Mouse (Mus musculus) lung, adult 2 months (tissue): ENCODE measurements at regions not wholly inside any gene's neighbourhood (a gene's known extent, or its start where the extent isn't known, plus 50 kb on each side); places are given as distances from the start of the nearest gene placed in this dataset.

Experiments used
- DNase-seq: peaks from one replicate; pipeline ENCODE4 v3.0.0; 2022
- H3K4me1 ChIP-seq: fragments of 200-500 bp; 2 replicates; pipeline ENCODE4 v1.6.1; 2011; ENCODE audit warnings: low read length; ENCODE audit not compliant: control insufficient read depth, insufficient read depth
- H3K4me3 ChIP-seq: fragments of 200-500 bp; replicated peaks from 2 replicates; pipeline ENCODE3; 2011; ENCODE audit warnings: low read depth, mild to moderate bottlenecking, control low read depth, low read length; ENCODE audit errors: extremely low read depth
- CTCF ChIP-seq: fragments of 200-500 bp; IDR thresholded peaks from 2 replicates; pipeline ENCODE4 v1.5.1; 2011; ENCODE audit warnings: mild to moderate bottlenecking, low read length, control low read depth; ENCODE audit not compliant: insufficient read depth
- POLR2A ChIP-seq: fragments of 200-500 bp; IDR thresholded peaks from 2 replicates; pipeline ENCODE4 v1.6.1; 2011; ENCODE audit warnings: low read depth, mild to moderate bottlenecking, control low read depth, low read length, borderline replicate concordance; ENCODE audit errors: extremely low read depth
- WGBS: fragments of 180-500 bp; shearing (Covaris S2); methylation state at CpG from one replicate; pipeline ENCODE4 v1.1.7; 2018; 5-methylcytosine and 5-hydroxymethylcytosine counted together

DNA sequence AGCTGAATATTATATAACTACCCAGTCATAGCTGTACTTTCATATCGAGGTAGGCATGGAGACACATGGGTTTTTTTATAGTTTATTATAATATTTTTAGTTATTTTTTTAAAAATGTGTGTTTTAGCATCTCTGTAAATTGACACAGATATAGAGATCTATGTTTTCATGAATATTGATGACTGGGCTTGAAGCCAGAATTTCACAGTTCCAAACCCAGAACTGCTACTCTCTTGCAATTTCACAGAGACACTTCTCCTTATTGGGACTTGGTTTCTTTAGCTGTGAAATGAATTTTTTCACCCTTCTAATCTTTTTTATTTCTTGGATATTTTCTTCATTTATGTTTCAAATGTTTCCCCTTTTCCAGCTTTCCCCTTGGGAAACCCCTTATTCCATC, 481.0 kb upstream of the Fam98a start:
- H3K4me3 ChIP-seq, result no peak overlapping the region
- no peak for DNase-seq
- H3K4me1 ChIP-seq, result no peaks in the 10 kb centered on the region
- TF ChIP-seq POLR2A (no peak), CTCF (no peak)
- 57% methylated on average over 1 of the region's 1 CpGs for WGBS

DNA sequence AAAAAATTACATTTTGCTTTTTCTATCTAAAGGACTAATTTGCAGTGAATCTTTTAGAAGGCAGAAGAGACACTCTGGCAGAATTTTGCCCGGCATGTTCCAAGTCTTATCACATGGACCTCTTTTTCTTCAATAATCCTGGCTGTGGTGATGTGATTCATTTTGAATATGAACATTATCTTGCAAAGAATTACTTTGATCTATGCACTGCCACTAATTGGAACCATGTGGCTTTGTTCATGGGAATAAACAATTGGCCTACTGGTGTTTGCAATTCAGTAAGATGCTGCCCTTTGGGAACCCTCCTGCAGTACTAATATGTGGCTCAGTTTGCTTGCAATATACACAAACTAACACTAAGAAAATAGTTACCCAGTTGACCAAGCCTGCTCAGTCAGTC, 456.3 kb upstream of the Fam98a start:
- no peak for DNase-seq
- H3K4me3 ChIP-seq, result no peak overlapping the region
- 65% methylated on average over 1 of the region's 1 CpGs for WGBS
- no peak for TF ChIP-seq CTCF
- no peak for TF ChIP-seq POLR2A
- no peaks in the 10 kb centered on the region for H3K4me1 ChIP-seq

DNA sequence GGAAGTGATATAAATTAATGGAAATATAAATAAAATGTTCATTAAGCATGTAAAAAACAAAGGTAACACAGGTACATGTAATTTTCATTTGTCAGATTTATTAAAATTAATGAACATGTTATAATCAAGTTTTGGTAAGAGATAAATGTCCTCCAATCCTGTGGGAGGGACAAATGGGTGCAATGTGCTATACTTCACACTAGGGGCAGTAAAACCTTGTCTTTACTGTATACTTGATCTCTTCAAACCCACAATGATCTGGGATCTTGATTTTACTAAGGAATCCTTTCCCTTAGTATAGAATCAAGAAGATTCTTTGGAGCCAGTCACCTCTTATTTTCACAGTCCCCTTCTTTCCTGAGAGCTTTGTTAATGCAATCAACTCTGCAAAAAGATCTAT, 451.1 kb upstream of the Fam98a start:
- TF ChIP-seq CTCF (no peak), POLR2A (no peak)
- no peak for DNase-seq
- Histone ChIP-seq H3K4me3 (no peak overlapping the region), H3K4me1 (no peaks in the 10 kb centered on the region)

DNA sequence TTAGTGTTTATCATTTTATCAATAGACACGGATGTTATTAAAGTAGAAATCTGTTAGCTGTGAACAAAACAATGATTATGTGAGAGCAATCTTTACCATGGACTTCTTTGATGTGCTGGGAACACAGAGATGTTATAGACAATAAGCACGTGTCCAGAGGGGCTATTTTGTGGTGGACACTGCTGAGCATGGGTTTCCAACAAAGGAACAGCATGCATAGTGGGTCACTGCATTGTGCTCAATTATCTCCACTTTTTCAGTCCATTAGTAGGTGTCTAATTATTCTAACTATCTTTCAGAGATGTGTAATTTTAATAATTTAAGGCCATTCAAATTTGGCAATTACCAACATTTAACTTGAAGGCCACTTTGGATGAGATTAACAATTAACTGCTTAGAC, 409.6 kb upstream of the Fam98a start:
- no peak for DNase-seq
- TF ChIP-seq POLR2A, result no peak
- no peak for TF ChIP-seq CTCF
- WGBS, result 62% methylated on average over 2 of the region's 2 CpGs
- H3K4me3 ChIP-seq, result no peak overlapping the region
- H3K4me1 ChIP-seq, result no peaks in the 10 kb centered on the region

DNA sequence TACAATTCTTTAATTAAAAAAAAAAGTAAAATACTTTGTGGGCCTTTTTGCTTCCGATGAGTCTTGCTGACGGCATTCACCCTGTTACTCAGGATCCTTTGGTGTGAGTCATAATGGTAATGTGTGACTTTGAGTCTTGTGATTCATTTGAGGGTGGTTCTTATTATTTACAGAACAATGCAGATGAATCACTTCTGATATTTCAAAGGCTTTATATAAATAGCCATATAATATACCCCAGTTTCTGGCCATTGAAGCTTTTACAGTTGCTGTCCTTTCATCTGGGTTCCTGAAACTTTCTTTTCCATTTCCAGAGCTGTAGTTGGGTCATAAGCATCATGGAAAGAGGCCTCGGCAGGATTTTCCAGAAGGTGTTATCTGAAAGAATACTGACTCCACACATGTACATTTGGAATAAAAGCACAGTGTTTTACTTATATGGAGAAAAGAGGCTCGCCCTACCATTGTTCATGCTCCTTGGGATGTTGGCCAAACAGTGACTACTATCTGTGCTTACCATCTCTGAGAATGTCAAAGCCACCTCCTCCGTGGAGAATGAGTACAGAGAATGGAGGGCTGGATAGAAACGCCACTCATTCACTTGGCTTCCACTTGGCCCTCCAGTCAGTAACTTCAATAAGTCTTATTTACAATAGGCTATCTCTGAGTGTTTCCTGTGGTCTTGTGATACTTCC, 385.1 kb upstream of the Fam98a start:
- DNase-seq, result no peak
- no peaks in the 10 kb centered on the region for H3K4me1 ChIP-seq
- TF ChIP-seq POLR2A (no peak), CTCF (no peak)
- WGBS, result 71% methylated on average over 6 of the region's 6 CpGs
- no peak overlapping the region for H3K4me3 ChIP-seq

DNA sequence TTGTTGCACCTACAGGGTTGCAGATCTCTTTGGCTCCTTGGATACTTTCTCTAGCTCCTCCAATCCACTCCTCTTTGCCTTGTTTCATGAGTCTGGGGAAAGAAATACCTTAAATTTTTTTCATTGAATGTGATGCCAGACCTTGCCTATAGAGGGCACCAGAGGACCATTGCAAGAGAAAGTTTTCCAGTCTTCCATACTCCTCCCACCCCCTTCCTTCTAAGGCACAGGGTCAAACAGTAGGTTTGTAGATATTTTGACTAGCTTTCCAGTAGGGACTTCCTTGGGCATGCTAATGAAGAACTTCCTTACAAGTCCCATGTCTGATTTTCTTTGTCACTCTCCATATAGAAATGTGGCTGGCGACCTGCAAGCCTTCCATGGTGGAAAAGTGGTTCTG, 379.3 kb upstream of the Fam98a start:
- Histone ChIP-seq H3K4me1 (no peaks in the 10 kb centered on the region), H3K4me3 (no peak overlapping the region)
- no peak for DNase-seq
- 83% methylated on average over 1 of the region's 1 CpGs for WGBS
- TF ChIP-seq POLR2A (no peak), CTCF (peak; percentile 35; the same call in 1 of the 2 replicates)

DNA sequence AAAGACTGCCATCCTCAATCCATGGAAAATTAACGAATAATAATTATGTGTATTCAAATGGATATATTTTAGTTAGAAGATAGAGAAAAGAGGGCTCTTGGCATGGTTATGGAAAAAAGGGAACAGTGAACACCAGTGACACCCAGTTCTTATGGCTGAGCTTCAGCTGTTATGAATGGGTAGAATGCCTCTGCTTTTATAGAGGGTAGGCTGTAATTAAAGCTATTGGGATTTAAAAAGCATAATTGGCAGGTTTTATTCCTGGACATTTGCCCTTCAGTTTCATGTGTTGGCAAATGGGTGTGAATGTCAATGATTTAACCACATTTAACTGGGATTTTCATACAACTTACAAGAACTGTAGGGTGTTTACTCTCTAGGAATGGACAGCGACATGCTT, 368.5 kb upstream of the Fam98a start:
- 87% methylated on average over 2 of the region's 2 CpGs for WGBS
- TF ChIP-seq CTCF (no peak), POLR2A (no peak)
- Histone ChIP-seq H3K4me1 (no peaks in the 10 kb centered on the region), H3K4me3 (no peak overlapping the region)
- no peak for DNase-seq

DNA sequence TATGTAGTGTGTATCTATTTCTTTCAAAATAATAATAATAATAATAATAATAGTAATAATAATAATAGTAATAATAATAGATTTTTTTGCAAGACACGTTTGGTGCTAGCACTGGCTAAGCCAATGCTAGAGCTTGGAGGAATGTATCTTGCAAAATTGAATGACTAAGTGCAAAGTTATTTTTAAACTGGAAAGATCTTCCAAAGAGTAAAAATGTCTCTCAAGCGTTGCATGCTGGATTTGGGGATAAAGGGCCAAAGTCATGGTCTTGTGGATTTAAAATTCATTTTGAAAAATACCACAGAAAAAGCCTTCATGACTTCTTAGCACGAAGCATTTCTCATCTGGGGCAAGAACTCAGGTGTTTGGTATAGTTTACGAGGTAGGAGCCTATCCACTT, 365.3 kb upstream of the Fam98a start:
- 59% methylated on average over 4 of the region's 4 CpGs for WGBS
- Histone ChIP-seq H3K4me1 (no peaks in the 10 kb centered on the region), H3K4me3 (no peak overlapping the region)
- TF ChIP-seq CTCF (no peak), POLR2A (no peak)
- no peak for DNase-seq

DNA sequence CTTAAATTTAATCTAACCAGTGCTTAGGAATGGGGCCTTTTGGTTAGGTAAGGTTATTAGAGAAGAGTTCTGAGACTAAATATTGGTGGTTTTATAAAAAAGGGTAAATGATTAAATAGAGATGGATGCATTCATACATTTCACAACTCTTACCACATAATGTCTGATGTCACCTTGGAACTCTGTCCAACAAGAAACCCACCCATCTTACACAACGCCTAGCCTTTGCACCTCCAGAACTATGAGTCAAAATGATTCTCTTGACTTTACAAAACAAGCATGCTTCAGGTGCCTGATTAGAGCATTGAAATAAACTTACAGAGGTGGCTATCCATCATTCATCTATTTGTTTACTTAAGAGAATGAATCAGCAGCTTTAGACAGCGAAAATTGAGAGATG, 364.8 kb upstream of the Fam98a start:
- H3K4me1 ChIP-seq, result no peaks in the 10 kb centered on the region
- no peak overlapping the region for H3K4me3 ChIP-seq
- DNase-seq, result no peak
- TF ChIP-seq POLR2A (no peak), CTCF (no peak)
- 55% methylated on average over 2 of the region's 2 CpGs for WGBS

DNA sequence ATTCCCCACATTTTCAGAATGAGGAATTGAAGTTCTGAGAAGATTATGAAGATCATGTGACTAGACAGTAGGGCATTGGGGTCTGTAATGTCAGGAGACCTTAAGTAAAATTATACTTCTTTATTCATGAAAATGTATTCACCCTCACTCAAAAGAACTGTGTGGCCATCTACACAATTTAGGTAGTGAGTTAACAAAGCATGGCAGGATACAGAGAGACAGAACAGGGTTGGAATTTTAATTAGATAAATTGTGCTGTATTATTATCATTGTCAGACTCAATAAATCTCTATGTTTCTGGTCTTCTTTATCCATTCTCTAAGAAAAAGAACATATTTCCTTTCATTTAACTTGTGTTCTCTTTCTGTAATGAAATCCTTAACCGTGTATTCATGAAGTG, 363.5 kb upstream of the Fam98a start:
- no peak for TF ChIP-seq POLR2A
- TF ChIP-seq CTCF, result no peak
- WGBS, result 85% methylated on average over 1 of the region's 1 CpGs
- no peaks in the 10 kb centered on the region for H3K4me1 ChIP-seq
- no peak overlapping the region for H3K4me3 ChIP-seq
- DNase-seq, result no peak
